Mouse (Mus musculus) cerebral cortex, adult 2 months (tissue): ENCODE data around the gene Fosl1.

Source experiments
- WGBS: fragments of 180-500 bp; shearing (Covaris S2); methylation state at CpG from one replicate; pipeline ENCODE4 v1.1.7; 2018; 5-methylcytosine and 5-hydroxymethylcytosine counted together

Fosl1 gene

GRCm38 (mm10) chr19:5456922-5457745 lies 9.8 kb downstream of the Fosl1 start:
- WGBS, result 1% methylated on average over 70 of the region's 70 CpGs

GRCm38 (mm10) chr19:5457746-5458442 lies 10.5 kb downstream of the Fosl1 start, which contains the start of gene Ccdc85b:
Gene Ccdc85b, minus strand, starts transcription at chr19:5457894.
- 9% methylated on average over 14 of the region's 14 CpGs for WGBS

- WGBS, result 31% methylated on average over 7 of the region's 7 CpGs
These were observed 11.7 kb downstream of the Fosl1 start for GRCm38 (mm10) chr19:5459019-5459418.

- WGBS, result 13% methylated on average over 3 of the region's 3 CpGs
These were observed 12.5 kb downstream of the Fosl1 start for GRCm38 (mm10) chr19:5459896-5460295.

- under 1% methylated on average over 32 of the region's 32 CpGs for WGBS
These were observed 13.1 kb downstream of the Fosl1 start, which contains the start of gene Fibp for GRCm38 (mm10) chr19:5460465-5460911. Gene Fibp, plus strand, starts transcription at chr19:5460615.

- WGBS, result 86% methylated on average over 6 of the region's 6 CpGs
These were observed 14.1 kb downstream of the Fosl1 start for GRCm38 (mm10) chr19:5461411-5461810.

GRCm38 (mm10) chr19:5463212-5463611 lies 15.9 kb downstream of the Fosl1 start:
- WGBS, result 91% methylated on average over 9 of the region's 9 CpGs

GRCm38 (mm10) chr19:5463791-5464562 lies 16.6 kb downstream of the Fosl1 start:
- WGBS, result 28% methylated on average over 15 of the region's 15 CpGs

GRCm38 (mm10) chr19:5465037-5465436 lies 17.7 kb downstream of the Fosl1 start:
- WGBS, result 93% methylated on average over 8 of the region's 8 CpGs

- 74% methylated on average over 6 of the region's 6 CpGs for WGBS
These were observed 19.7 kb downstream of the Fosl1 start for GRCm38 (mm10) chr19:5466916-5467500.

GRCm38 (mm10) chr19:5468374-5468773 lies 21.0 kb downstream of the Fosl1 start, which contains the start of gene Ctsw:
Gene Ctsw, minus strand, starts transcription at chr19:5468507.
- WGBS, result 48% methylated on average over 5 of the region's 5 CpGs

GRCm38 (mm10) chr19:5471846-5472245 lies 24.5 kb downstream of the Fosl1 start:
- 54% methylated on average over 5 of the region's 5 CpGs for WGBS

GRCm38 (mm10) chr19:5472857-5473256 lies 25.5 kb downstream of the Fosl1 start:
- 80% methylated on average over 3 of the region's 3 CpGs for WGBS

GRCm38 (mm10) chr19:5473720-5474119 lies 26.4 kb downstream of the Fosl1 start, which contains the start of gene Efemp2:
Gene Efemp2, plus strand, starts transcription at chr19:5473954.
- WGBS, result 6% methylated on average over 22 of the region's 22 CpGs

- 2% methylated on average over 62 of the region's 68 CpGs for WGBS
These were observed 27.1 kb downstream of the Fosl1 start for GRCm38 (mm10) chr19:5474281-5475068.

- 26% methylated on average over 13 of the region's 13 CpGs for WGBS
These were observed 27.8 kb downstream of the Fosl1 start for GRCm38 (mm10) chr19:5475069-5475714.

GRCm38 (mm10) chr19:5477004-5477667 lies 29.8 kb downstream of the Fosl1 start:
- 70% methylated on average over 10 of the region's 10 CpGs for WGBS

GRCm38 (mm10) chr19:5477668-5478300 lies 30.4 kb downstream of the Fosl1 start:
- 73% methylated on average over 18 of the region's 18 CpGs for WGBS

- WGBS, result 87% methylated on average over 10 of the region's 10 CpGs
These were observed 32.7 kb downstream of the Fosl1 start for GRCm38 (mm10) chr19:5480016-5480415.
